Mouse (Mus musculus): ENCODE data around the gene Tspear.

- TF ChIP-seq POLR2A (IDR thresholded peaks at IDR 0.05; ENCODE audit: borderline replicate concordance, extremely low read depth, insufficient read depth, insufficient read length, poor library complexity, severe bottlenecking), result no peak
- TF ChIP-seq CTCF (IDR thresholded peaks at IDR 0.05; ENCODE audit: borderline replicate concordance, extremely low read depth, insufficient read depth, insufficient read length), result no peak
Observed at GRCm38 (mm10) chr10:77864762-77865143, 178.4 kb downstream of the Tspear start.

All from brain, embryonic 14.5 days (tissue).